8 mouse cellular contexts compared by ENCODE assay signal in the genomic region with DNA sequence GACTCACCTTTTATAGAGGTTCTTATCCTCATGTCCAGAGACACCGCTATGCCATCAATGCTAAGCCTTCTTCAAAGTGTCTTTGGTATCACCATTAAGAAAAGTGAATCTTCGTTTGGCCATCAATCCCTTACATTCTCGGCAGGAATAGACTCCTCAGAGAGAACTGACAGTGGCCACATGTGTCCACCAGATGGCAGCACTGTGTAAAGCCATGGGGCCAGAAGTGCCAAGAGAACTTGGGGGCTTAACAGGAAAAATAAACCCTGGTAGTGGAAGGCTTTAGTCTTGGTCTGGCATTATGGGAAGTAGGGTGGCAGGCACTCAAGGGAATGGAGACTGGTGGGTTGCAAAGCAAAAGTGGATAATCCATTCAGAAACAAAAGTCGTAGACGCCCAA. TPM values are rescaled to one million over a fixed set of nuclear protein-coding genes. Genes with fewer than 3 reads are reported as not detected.
DNase-seq lines count a peak whose midpoint lies in the region; ATAC-seq lines count a peak whose summit lies in the region.

No protein-coding gene starts in this region.

- intact Hi-C loops in heart, postnatal 10 days (cut with DNase I), result loop anchor here (1.0 to 5.0 kb wide), 3 partner anchors 75 to 535 kb away; no protein-coding TSS in a partner anchor
- intact Hi-C loops in left cerebral cortex, postnatal 14 days (cut with DNase I), result loop anchor here (5.0 to 10.0 kb wide), 2 partner anchors 80 to 153 kb away; no protein-coding TSS in a partner anchor

- peak; percentile 79 for DNase-seq in layer of hippocampus, adult 11-12 months (ENCODE audit: low spot score)
- no peak for DNase-seq in layer of hippocampus, adult 9-11 months
- DNase-seq in adipocyte (ENCODE audit: low spot score), result peak; percentile 68
- DNase-seq in heart, postnatal 10 days, result peak; percentile 77 to 85
- DNase-seq in left cerebral cortex, postnatal 14 days (ENCODE audit: low spot score in 2 of 2), result peak; percentile 81 to 87
- peak; percentile 54 for DNase-seq in ovary, postnatal 36 days (ENCODE audit: low spot score)
- no peak for DNase-seq in T-cell, adult 2 months (ENCODE audit: low spot score)

- peak; percentile 50; the same call in 1 of the 2 replicates for ATAC-seq in common myeloid progenitor, adult 5-6 weeks (replicated peaks; ENCODE audit: low read depth, poor library complexity, severe bottlenecking)

RNA-seq across cellular contexts. Expression of a gene that starts 2.3 kb away (rescaled TPM):
- not detected in 2 replicates for total RNA-seq in common myeloid progenitor, adult 5-6 weeks (2017)
- 10 to 100 TPM; 20.9 to 23.0 TPM for total RNA-seq in heart, postnatal 10 days (2021)
- 10 to 100 TPM; 47.6 to 55.3 TPM for total RNA-seq in left cerebral cortex, postnatal 14 days (2021)

Comparison
In these comparisons a context has a peak if more than half of its experiments do, and no peak if none do; other contexts are left out.
1. DNase-seq: peak in layer of hippocampus, adult 11-12 months (single experiment), adipocyte (single experiment), heart, postnatal 10 days (2 of 2), left cerebral cortex, postnatal 14 days (2 of 2) and ovary, postnatal 36 days (single experiment); none in layer of hippocampus, adult 9-11 months (single experiment) and T-cell, adult 2 months (single experiment).
2. RNA of a gene that starts 2.3 kb away (total RNA-seq): 47.6 to 55.3 TPM in left cerebral cortex, postnatal 14 days and 20.9 to 23.0 TPM in heart, postnatal 10 days; not detected in common myeloid progenitor, adult 5-6 weeks; every median in the first group is over 10 times any median in the second.